In the genomic region with DNA sequence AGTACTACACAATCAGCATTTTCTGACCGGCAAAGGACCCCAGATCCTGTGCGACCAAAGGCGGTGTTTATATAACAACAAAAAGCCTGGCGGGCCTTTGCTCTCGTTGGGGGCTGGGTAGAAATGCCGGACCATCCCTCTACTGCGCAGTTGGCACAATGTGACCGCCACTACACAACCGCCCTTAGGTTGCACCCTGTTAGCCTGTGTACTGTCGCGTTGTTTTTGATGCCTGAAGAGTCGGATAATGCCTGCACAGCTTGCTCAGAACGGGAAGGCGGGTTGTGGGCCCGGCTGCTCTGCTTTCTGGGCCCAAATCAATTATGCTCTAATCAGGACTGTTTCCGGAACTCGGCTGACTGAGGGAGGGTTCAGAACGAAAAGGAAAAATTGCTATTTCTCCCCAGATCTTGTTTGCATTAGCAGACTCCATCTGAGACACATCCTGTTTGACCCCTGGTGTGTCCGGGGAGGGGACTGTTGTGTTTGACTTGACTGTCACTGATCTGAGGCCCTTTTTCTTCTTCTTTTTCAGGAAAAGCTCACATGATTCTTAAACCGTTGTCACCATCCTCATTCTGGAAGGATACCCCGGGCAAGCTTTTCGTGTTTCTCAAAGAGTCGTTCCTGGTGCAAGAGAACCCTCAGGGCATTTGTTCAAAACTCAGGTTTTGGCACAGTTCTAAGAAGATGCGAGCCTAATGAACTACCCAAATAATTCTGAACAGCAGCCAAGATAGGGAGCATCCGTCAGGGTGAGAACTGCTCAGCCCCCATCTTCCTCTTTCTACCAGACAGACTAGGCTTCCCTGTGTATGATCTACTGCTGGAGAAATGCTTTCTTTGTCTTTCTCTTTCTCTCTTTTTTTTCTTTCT, we compare ENCODE assay signal across 8 mouse cellular contexts. TPM values are rescaled to one million over a fixed set of nuclear protein-coding genes. Genes with fewer than 3 reads are reported as not detected.
DNase-seq lines count a peak whose midpoint lies in the region; ATAC-seq lines count a peak whose summit lies in the region.

No protein-coding gene starts in this region.

- 30% methylated on average over 25 of the region's 25 CpGs for WGBS in heart, embryonic 12.5 days
- 36% methylated on average over 25 of the region's 25 CpGs for WGBS in midbrain, embryonic 10.5 days

- H3K4me3 ChIP-seq in brown adipose tissue, adult 24 weeks (ENCODE audit: insufficient read depth, low read depth, low read length) = peak overlapping the region; percentile 29; the same call in 1 of the 2 replicates
- no peak overlapping the region for H3K4me3 ChIP-seq in heart, embryonic 12.5 days
- no peak overlapping the region for H3K4me3 ChIP-seq in midbrain, embryonic 10.5 days

- peak overlapping the region; percentile 41 for H3K4me2 ChIP-seq in heart, embryonic 12.5 days

- 0 out of 2 replicates have a peak, but pooled peaks cover 4% of the 10 kb centered on the region for H3K9me3 ChIP-seq in heart, embryonic 12.5 days (replicated peaks)
- H3K9me3 ChIP-seq in midbrain, embryonic 10.5 days (replicated peaks) = 0 out of 2 replicates have a peak, but pooled peaks cover 9% of the 10 kb centered on the region

- peak overlapping the region; percentile 21; the same call in 1 of the 2 replicates for H3K27ac ChIP-seq in brown adipose tissue, adult 24 weeks (replicated peaks; ENCODE audit: low read depth, low read length)
- peak overlapping the region; percentile 84 for H3K27ac ChIP-seq in heart, embryonic 12.5 days (ENCODE audit: poor library complexity, severe bottlenecking)
- H3K27ac ChIP-seq in midbrain, embryonic 10.5 days (replicated peaks) = peak overlapping the region; percentile 79

- no peaks in the 10 kb centered on the region for H3K27me3 ChIP-seq in heart, embryonic 12.5 days (replicated peaks)
- no peaks in the 10 kb centered on the region for H3K27me3 ChIP-seq in midbrain, embryonic 10.5 days (ENCODE audit: low read depth, poor library complexity, severe bottlenecking)

- DNase-seq in ES-CJ7 (ENCODE audit: low read depth, low spot score) = peak; percentile 23
- peak; percentile 68 for DNase-seq in kidney, postnatal 10 days
- peak; percentile 37 for DNase-seq in midbrain, embryonic 10.5 days (ENCODE audit: low spot score)
- DNase-seq in B cell, adult 2 months = no peak
- no peak for DNase-seq in spleen, postnatal 14 days (ENCODE audit: low spot score in 2 of 2)

- H3K4me1 ChIP-seq in brown adipose tissue, adult 24 weeks (ENCODE audit: control insufficient read depth, insufficient read depth, insufficient read length, low read length) = no peaks in the 10 kb centered on the region
- peaks cover 35% of the 10 kb centered on the region for H3K4me1 ChIP-seq in heart, embryonic 12.5 days (replicated peaks)
- peaks cover 39% of the 10 kb centered on the region for H3K4me1 ChIP-seq in midbrain, embryonic 10.5 days

- peak overlapping the region; percentile 17; the same call in 1 of the 2 replicates for H3K9ac ChIP-seq in heart, embryonic 12.5 days

- H3K36me3 ChIP-seq in heart, embryonic 12.5 days = 0 out of 2 replicates have a peak, but pooled peaks cover 3% of the 10 kb centered on the region
- H3K36me3 ChIP-seq in midbrain, embryonic 10.5 days = no peaks in the 10 kb centered on the region

- peak; percentile 75 for ATAC-seq in heart, embryonic 12.5 days (ENCODE audit: insufficient number of reproducible peaks, low FRiP score)
- no peak for ATAC-seq in erythroid progenitor cell, adult 5-6 weeks (replicated peaks; ENCODE audit: low FRiP score, poor library complexity, severe bottlenecking)

RNA-seq across cellular contexts. Expression of gene Xpnpep1, which starts 47.5 kb away (rescaled TPM):
- 44.5 and 47.0 TPM in 2 replicates for polyA plus RNA-seq in brown adipose tissue, adult 24 weeks (2012; ENCODE audit: insufficient read depth, insufficient read length, missing spikeins)
- 191 TPM in 2 replicates for polyA plus RNA-seq in heart, embryonic 12.5 days (2016; fragmentation: Nextera tagmentation; extraction: Ambion mirVana)
- polyA plus RNA-seq in midbrain, embryonic 10.5 days (2016; fragmentation: Nextera tagmentation; extraction: Ambion mirVana) = 147 and 150 TPM in 2 replicates
- total RNA-seq in erythroid progenitor cell, adult 5-6 weeks (2015; ENCODE audit: low replicate concordance) = 36.4 and 45.7 TPM in 2 replicates
- 27.3 and 49.2 TPM in 2 replicates for total RNA-seq in erythroid progenitor cell, adult 5-6 weeks (2017; ENCODE audit: low replicate concordance)

RNA-seq across cellular contexts. Expression of gene Add3, which starts 52.7 kb away (rescaled TPM):
- polyA plus RNA-seq in brown adipose tissue, adult 24 weeks (2012; ENCODE audit: insufficient read depth, insufficient read length, missing spikeins) = 40.1 and 40.8 TPM in 2 replicates
- polyA plus RNA-seq in heart, embryonic 12.5 days (2016; fragmentation: Nextera tagmentation; extraction: Ambion mirVana) = 154 and 157 TPM in 2 replicates
- 48.7 and 50.2 TPM in 2 replicates for polyA plus RNA-seq in midbrain, embryonic 10.5 days (2016; fragmentation: Nextera tagmentation; extraction: Ambion mirVana)
- total RNA-seq in erythroid progenitor cell, adult 5-6 weeks (2015; ENCODE audit: low replicate concordance) = 24.9 and 26.4 TPM in 2 replicates
- total RNA-seq in erythroid progenitor cell, adult 5-6 weeks (2017; ENCODE audit: low replicate concordance) = 10.1 and 24.5 TPM in 2 replicates

Comparison
In these comparisons a context has a peak if more than half of its experiments do, and no peak if none do; other contexts are left out.
1. DNase-seq: peak in ES-CJ7 (single experiment), kidney, postnatal 10 days (single experiment) and midbrain, embryonic 10.5 days (single experiment); none in B cell, adult 2 months (0 of 2) and spleen, postnatal 14 days (0 of 2).
2. H3K27ac ChIP-seq: peak in every context shown above with its lines; median percentile 84 in heart, embryonic 12.5 days; 79 in midbrain, embryonic 10.5 days; 21 in brown adipose tissue, adult 24 weeks.